Mouse (Mus musculus): Measurements from ENCODE around the gene Yipf2. TPM values are rescaled to one million over a fixed set of nuclear protein-coding genes. Genes with fewer than 3 reads are reported as not detected.
"Not testable (repeated sequence)": the region's sequence is repeated elsewhere in the genome, so short reads cannot be mapped to it uniquely, and the experiment has no call there.

Yipf2 gene
- total RNA-seq, 4 experiments from 2014 or later = 7.3 to 8.6 (median 7.9) TPM

- DNase-seq (ENCODE audit: low spot score) = no peak
Measured at GRCm38 (mm10) chr9:21598198-21598597, 5.6 kb upstream of the Yipf2 start.

DNA sequence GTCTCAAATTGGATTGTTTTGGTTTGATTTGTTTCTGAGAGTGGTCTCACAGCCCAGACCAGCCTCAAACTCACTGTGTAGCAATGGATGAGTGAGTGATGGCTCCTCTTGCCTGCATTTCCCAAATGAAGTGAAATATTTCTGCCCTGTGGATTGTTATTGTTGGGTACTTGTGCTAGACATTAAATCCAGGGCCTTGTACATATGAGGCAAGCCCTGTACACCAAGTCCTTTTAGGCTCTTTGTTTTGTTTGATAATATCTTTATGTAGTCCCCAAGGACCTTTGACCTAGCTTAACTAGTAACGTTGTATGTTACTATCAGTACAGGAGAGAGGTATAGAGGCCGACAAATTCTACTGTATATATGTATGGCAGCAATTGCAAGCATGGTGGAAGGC lies 2.2 kb upstream of the Yipf2 start:
- no peak for DNase-seq (ENCODE audit: low spot score)

DNA sequence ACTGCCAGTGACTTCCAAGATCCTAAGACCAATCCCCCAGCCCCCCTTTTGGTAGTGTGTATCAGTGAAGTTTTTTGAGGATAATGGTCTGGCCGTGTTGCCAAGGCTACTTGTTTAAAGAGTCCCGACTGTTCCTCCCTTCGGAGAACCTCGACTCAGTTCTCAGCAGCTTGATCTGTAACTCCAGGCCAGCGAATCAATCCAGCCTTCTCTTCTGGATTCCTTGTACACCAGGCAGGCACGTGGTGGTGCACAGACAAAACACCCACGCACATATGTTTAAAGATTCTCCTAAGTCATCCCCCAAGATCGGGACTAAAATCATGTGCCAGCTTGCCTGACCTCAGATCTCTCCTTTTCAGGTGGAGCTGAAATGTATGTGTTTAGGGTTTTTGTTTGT lies 1.7 kb upstream of the Yipf2 start:
- not testable (repeated sequence) for DNase-seq (ENCODE audit: low spot score)

DNA sequence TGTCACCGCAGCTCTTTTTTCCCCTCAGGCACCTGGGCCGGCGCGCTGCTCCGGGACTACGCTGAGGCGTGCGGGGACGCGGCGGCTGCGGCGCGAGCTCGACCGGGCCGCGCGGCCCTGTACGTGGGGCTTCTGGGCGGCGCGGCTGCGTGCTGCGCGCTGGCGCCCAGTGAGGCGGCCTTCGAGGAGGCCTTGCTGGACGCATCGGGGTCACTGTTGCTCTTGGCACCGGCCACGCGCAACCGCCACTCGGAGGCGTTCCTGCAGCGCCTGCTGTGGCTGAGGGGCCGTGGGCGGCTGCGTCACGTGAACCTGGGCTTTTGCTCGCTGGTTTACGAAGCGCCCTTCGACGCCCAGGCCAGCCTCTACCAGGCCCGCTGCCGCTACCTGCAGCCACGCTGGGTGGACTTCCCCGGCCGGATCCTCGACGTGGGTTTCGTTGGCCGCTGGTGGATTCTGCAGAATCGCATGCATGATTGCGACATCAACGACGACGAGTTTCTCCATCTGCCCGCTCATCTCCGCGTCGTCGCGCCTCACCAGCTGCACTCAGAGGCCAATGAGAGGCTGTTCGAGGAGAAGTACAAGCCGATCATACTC lies 594 bp upstream of the Yipf2 start:
- DNase-seq (ENCODE audit: low spot score) = no peak

DNA sequence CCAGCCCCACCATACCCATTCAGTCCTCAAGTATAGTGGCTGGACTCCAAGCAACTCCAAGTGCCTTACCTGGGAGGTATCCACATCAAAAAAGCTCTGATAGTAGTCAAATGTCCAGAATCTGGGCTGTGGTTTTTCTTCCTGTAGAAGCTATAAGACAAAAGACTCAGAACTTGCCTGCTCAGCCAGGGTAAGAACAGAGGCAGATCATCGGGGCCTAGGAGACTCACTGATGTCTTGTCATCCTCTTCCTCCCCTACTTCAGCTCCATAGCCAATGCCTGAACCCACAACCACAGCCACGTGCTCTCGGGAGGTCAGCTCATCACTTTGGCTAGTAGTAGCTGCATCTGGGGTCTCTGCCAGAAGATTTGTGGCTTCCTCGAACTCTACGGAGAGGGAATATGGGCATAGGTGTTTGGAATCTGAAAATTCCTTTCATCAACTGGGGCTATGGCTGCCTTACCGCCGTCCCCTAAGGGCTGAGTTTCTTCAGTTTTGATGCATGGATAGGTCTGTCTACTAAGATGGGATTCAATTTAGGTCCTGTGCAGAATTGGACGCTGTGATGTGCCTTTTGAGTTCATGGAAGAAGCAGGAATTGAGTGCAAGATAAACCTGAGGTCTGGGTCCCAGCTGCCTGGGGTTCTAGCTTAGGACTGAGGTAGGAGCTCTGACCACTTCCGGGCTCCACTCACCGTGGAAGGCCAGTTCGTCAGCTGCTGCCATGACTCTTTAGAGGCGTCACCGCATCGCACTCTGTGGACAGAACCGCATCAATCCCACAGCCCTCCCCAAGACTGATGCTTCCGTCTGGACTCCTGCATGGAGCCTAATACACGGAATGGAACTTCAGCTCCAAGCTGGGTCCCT lies 561 bp downstream of the Yipf2 start:
- DNase-seq (ENCODE audit: low spot score) = no peak

DNA sequence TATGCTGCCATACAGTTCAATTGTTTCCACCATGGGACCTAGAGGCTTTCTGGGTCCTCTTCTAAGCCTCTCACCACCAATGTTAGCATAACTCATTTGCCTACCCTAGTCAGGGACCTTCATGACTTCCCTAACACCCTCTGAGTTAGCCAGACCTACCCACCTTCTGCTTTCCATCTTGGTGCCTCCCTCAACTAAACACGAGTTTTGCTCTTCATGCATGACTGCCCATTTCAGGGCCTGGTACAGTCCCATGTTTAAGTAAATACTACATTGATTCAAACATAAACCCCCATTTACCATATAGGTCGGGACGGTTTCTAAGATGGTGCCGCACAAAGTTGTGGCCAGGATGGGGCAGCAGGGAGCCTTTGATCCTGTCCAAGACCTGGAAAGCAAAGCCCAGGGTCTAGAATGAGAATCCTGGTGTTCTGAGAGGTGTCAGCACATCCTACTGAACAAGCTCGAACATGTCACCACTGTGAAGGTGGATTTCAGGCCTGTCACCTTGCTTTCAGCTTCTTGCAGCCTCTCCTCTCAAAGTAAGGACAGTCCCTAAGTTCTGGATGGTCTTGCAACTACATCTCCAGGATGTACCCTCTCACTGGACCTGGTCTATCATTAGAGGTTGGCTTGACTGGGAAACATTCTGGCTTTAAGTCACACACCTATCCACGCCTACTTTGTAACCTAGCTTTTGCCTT lies 1.3 kb downstream of the Yipf2 start:
- no peak for DNase-seq (ENCODE audit: low spot score)

- no peak for DNase-seq (ENCODE audit: low spot score)
Measured at GRCm38 (mm10) chr9:21589538-21589937, 3.1 kb downstream of the Yipf2 start.

- DNase-seq (ENCODE audit: low spot score) = no peak
Measured at GRCm38 (mm10) chr9:21588350-21588749, 4.3 kb downstream of the Yipf2 start.

DNA sequence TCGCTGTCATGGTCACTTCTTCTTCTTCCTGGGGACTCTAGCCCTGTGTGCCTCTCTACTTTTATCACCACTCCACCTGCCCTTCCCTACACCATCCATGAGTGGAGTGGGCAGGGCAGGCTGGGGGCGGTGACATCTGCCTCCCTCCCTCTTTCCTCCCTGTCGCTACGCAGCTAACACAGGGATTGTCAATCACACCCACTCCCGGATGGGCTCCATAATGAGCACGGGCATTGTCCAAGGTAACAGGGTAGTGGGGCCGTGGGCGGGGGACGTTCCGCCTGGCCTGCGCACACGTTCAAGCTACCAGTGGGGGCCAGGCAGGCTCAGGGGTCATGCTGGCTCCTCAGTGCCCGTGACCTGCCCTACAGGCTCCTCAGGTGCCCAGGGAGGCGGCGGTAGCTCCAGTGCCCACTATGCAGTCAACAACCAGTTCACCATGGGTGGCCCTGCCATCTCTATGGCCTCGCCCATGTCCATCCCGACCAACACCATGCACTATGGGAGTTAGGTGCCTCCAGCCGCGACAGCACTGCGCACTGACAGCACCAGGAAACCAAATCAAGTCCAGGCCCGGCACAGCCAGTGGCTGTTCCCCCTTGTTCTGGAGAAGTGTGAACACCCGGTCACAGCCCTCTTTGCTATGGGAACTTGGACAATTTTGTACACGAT lies 4.8 kb downstream of the Yipf2 start:
- no peak for DNase-seq (ENCODE audit: low spot score)

DNA sequence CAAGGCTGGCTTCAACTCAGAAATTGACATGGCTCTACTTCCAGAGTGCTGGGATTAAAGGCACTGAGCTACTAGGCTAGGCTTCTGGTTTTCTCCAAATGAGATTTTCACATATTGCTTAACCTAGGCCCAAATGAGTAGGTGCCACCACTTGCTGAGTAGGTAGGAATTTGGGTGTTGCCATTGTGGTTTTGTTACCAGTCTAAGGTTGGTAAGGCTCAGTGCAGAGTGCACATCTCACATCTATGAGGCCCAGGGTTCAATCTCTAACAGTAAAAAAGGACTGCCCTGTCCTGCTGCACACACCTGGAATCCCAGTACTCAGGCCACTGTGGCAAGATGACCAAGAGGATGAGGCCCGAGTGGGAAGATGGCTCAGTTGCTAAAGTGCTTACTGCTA lies 7.2 kb downstream of the Yipf2 start:
- no peak for DNase-seq (ENCODE audit: low spot score)

DNA sequence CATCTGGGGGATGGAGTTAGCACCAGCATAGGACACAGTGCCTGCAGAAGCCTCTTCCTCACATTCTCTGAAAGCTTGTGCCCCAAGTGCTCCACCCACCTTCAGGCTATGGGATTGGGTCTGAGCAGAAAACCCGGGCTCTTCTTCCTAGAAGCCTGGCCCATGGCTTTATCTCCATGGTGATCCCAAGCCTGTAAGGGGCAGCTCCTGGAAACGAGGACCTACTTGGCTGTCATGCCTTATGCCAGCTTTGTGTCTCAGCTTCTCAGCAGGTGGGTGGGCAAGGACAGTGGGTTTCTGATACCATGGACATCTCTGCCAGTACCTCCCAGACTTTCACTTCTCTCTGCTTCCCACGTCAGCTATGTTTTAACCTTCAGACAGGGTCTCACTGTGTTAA lies 14.4 kb downstream of the Yipf2 start:
- DNase-seq (ENCODE audit: low spot score) = no peak

DNA sequence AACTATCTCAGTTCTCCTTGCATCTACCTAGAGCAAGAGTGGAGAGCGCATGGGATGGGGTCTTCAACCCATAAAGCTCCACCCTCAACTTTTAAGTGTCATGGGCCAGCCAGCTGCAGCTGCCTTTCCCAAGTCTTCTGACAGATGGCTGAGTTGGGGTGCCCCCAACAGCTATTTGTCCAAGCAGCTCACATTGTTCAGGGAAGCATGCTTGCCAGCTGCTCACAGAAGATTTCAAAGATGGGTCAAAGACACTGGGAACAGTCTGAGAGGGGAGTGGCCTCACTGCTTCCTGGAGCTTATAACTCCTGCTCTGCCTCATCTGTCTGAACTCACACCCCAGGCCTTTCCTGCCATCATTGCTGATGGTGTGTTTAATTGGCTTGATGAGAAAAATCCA lies 16.3 kb downstream of the Yipf2 start:
- DNase-seq (ENCODE audit: low spot score) = no peak

- no peak for DNase-seq (ENCODE audit: low spot score)
Measured at GRCm38 (mm10) chr9:21575253-21575652, 17.4 kb downstream of the Yipf2 start.

GRCm38 (mm10) chr9:21574012-21574801 lies 18.4 kb downstream of the Yipf2 start:
- DNase-seq (ENCODE audit: low spot score) = no peak

- DNase-seq (ENCODE audit: low spot score) = no peak
Measured at GRCm38 (mm10) chr9:21568657-21569255, 23.9 kb downstream of the Yipf2 start.

- no peak for DNase-seq (ENCODE audit: low spot score)
Measured at GRCm38 (mm10) chr9:21567051-21567450, 25.6 kb downstream of the Yipf2 start.

GRCm38 (mm10) chr9:21566538-21566937 lies 26.1 kb downstream of the Yipf2 start:
- no peak for DNase-seq (ENCODE audit: low spot score)

DNA sequence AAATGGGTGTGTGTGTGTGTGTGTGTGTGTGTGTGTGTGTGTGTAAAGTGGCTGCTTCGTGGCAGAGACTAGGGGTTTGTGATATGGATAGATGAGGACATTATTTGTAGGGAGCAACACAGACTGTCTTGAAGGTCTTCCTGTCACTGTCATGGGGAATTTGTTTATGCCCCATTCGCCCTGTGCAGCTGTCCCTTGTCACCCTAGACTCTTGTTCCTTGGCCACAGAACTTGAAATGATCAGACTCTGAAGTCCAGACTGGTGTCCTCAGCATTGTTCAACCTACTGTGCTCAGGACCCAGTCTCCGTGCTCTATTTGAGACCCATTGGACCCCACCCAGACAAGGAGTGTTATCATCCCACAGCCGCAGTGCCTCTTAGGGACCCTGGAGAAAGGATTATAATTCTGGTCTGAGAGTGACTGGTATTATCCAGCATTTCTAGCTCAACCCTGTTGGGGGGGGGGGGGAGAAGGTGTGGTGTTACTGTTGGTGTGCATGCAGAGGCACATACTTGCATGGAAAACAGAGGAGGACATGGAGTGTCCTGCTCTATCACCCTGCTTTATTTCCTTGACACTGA lies 27.5 kb downstream of the Yipf2 start:
- no peak for DNase-seq (ENCODE audit: low spot score)

- no peak for DNase-seq (ENCODE audit: low spot score)
Measured at GRCm38 (mm10) chr9:21564420-21564819, 28.2 kb downstream of the Yipf2 start.

DNA sequence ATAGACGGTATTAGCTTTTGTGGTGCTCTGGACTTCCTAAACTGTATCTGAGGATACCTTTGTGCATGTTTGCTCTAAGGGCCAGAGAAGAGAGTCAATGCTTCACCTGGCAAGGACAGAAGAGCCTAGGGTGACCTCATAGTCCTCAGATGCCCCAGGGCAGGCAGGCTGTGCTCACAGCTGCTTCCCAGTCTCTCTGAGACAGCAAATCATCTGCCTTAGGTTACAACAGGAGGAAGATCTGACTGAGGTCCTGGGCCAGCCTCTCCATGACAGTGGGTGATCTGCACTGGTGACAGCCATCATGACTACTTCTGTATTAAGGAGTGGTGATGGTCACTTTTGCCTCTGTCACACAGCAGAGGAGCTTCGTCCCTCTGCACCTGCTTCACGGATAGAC lies 33.5 kb downstream of the Yipf2 start:
- DNase-seq (ENCODE audit: low spot score) = no peak

DNA sequence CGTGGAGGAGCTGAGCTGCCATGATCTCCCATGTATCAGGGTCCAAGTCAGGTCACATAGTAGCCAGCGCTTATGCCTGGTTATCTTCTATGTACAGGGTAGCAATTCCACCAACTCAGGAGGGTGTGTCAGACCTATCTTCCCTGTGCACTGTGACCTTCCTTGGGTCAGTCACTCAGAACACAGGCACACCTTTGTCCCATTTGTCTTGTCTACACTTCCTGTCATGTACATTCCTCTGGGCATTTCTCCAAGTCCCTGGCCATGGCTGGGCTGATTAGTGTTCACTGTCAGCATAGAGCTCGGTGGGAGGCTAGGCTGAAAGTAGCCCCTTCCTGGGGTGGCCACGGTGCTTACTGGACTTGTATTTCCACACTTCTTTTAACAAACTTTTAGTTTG lies 34.3 kb downstream of the Yipf2 start:
- peak; percentile 18 for DNase-seq (ENCODE audit: low spot score)

Measured in heart, adult 8-10 months (tissue).